Mouse (Mus musculus) cerebellum, adult 2 months (tissue): ENCODE results near the gene Atcay.

Source experiments
- CTCF ChIP-seq: fragments of 200-500 bp; IDR thresholded peaks from 2 replicates; pipeline ENCODE4 v1.5.1; 2011; ENCODE audit warnings: low read depth, mild to moderate bottlenecking, control low read depth, low read length, moderate library complexity, borderline replicate concordance; ENCODE audit not compliant: insufficient read depth
- POLR2A ChIP-seq: fragments of 200-500 bp; IDR thresholded peaks from 2 replicates; pipeline ENCODE4 v1.6.1; 2011; ENCODE audit warnings: low read length, control low read depth, borderline replicate concordance; ENCODE audit not compliant: insufficient read depth

- no peak for TF ChIP-seq CTCF
- TF ChIP-seq POLR2A, result no peak
Measured at GRCm38 (mm10) chr10:81234206-81234605, 3.6 kb upstream of the Atcay start.
